Mouse (Mus musculus) MEL (cell line): Measurements from ENCODE around the gene Wnt6. TPM values are rescaled to one million over a fixed set of nuclear protein-coding genes. Genes with fewer than 3 reads are reported as not detected.

ENCODE experiments used
- DNase-seq: peaks from one replicate; pipeline ENCODE4 v3.0.0; 2011; ENCODE audit warnings: low read depth, low spot score
- H3K27ac ChIP-seq: 2 replicates; pipeline ENCODE4 v1.5.1; 2012; ENCODE audit warnings: low read depth, mild to moderate bottlenecking, control low read depth, low read length, moderate library complexity; ENCODE audit not compliant: control insufficient read depth
- H3K27me3 ChIP-seq, 2 experiments: fragments of 150-350 bp in 1 of 2; sonication (generic) in 1 of 2; 2 replicates each; pipeline ENCODE4 v1.6.1; 2012; ENCODE audit warnings: low read length in 2 of 2, mild to moderate bottlenecking in 2 of 2, improper control_type of control experiment in 1 of 2, moderate library complexity in 1 of 2; ENCODE audit not compliant: insufficient read depth in 2 of 2, control insufficient read depth in 1 of 2
- H3K36me3 ChIP-seq, 2 experiments: 2 replicates each; pipeline ENCODE4 v1.6.1; 2012 to 2014; ENCODE audit warnings: low read length in 2 of 2, improper control_type of control experiment in 1 of 2, inconsistent platforms in 1 of 2, mild to moderate bottlenecking in 1 of 2; ENCODE audit not compliant: insufficient read depth in 2 of 2, control insufficient read depth in 1 of 2
- H3K4me1 ChIP-seq, 2 experiments: fragments of 150-350 bp in 1 of 2; sonication (generic) in 1 of 2; 2 replicates each; pipeline ENCODE4 v1.6.1; 2012; ENCODE audit warnings: low read length in 2 of 2, improper control_type of control experiment in 1 of 2, mild to moderate bottlenecking in 1 of 2; ENCODE audit not compliant: insufficient read depth in 2 of 2, control insufficient read depth in 1 of 2
- H3K4me3 ChIP-seq, 2 experiments: fragments of 150-350 bp in 1 of 2; sonication (generic) in 1 of 2; 2 replicates each; pipeline ENCODE4 v1.5.1; 2012; ENCODE audit warnings: low read depth in 2 of 2, low read length in 2 of 2, mild to moderate bottlenecking in 2 of 2, moderate library complexity in 2 of 2, control low read depth in 1 of 2, improper control_type of control experiment in 1 of 2; ENCODE audit not compliant: control insufficient read depth in 1 of 2, insufficient read depth in 1 of 2
- H3K79me2 ChIP-seq: 2 replicates; pipeline ENCODE4 v1.6.1; 2012; ENCODE audit warnings: mild to moderate bottlenecking, low read length, moderate library complexity; ENCODE audit not compliant: control insufficient read depth, poor library complexity, insufficient read depth
- H3K9ac ChIP-seq: 2 replicates; pipeline ENCODE4 v1.6.1; 2012; ENCODE audit warnings: low read depth, mild to moderate bottlenecking, control low read depth, low read length, moderate library complexity; ENCODE audit not compliant: control insufficient read depth, poor library complexity, severe bottlenecking
- H3K9me3 ChIP-seq: fragments of 150-350 bp; sonication (generic); replicated peaks from 2 replicates; pipeline ENCODE4 v1.6.1; 2012; ENCODE audit warnings: mild to moderate bottlenecking, low read length, improper control_type of control experiment, moderate library complexity; ENCODE audit not compliant: insufficient read depth
- CHD1 ChIP-seq: IDR thresholded peaks from 2 replicates; pipeline ENCODE4 v1.6.1; 2012; ENCODE audit warnings: low read depth, mild to moderate bottlenecking, inconsistent platforms, low read length, improper control_type of control experiment
- CHD2 ChIP-seq: IDR thresholded peaks from 2 replicates; pipeline ENCODE4 v1.6.1; 2011; ENCODE audit warnings: low read length, improper control_type of control experiment
- CTCF ChIP-seq, 3 experiments: IDR thresholded peaks in 2 of 3; conservative IDR thresholded peaks in 1 of 3; 2 replicates each; pipeline ENCODE4 v1.5.1; 2011 to 2012; ENCODE audit warnings: low read length in 3 of 3, low read depth in 2 of 3, mild to moderate bottlenecking in 2 of 3, improper control_type of control experiment in 1 of 3, inconsistent platforms in 1 of 3, mixed read lengths in 1 of 3, moderate library complexity in 1 of 3; ENCODE audit not compliant: control insufficient read depth in 1 of 3, insufficient read depth in 1 of 3, poor library complexity in 1 of 3, severe bottlenecking in 1 of 3
- ELF1 ChIP-seq: IDR thresholded peaks from 2 replicates; pipeline ENCODE4 v1.6.1; 2014; ENCODE audit warnings: low read depth, mild to moderate bottlenecking, inconsistent platforms, low read length, improper control_type of control experiment, moderate library complexity
- GATA1 ChIP-seq: IDR thresholded peaks from 2 replicates; pipeline ENCODE4 v1.6.1; 2011; ENCODE audit warnings: low read depth, low read length, improper control_type of control experiment
- HCFC1 ChIP-seq: IDR thresholded peaks from 2 replicates; pipeline ENCODE4 v1.6.1; 2012; ENCODE audit warnings: low read depth, mild to moderate bottlenecking, inconsistent platforms, low read length, improper control_type of control experiment, moderate library complexity
- KAT2A ChIP-seq: conservative IDR thresholded peaks from 2 replicates; pipeline ENCODE4 v1.6.1; 2012; ENCODE audit warnings: low read depth, low read length, improper control_type of control experiment, inconsistent platforms
- MAX ChIP-seq: IDR thresholded peaks from 2 replicates; pipeline ENCODE4 v1.6.1; 2011; ENCODE audit warnings: low read length, improper control_type of control experiment
- MAZ ChIP-seq: IDR thresholded peaks from 2 replicates; pipeline ENCODE4 v1.6.1; 2012; ENCODE audit warnings: low read depth, mild to moderate bottlenecking, inconsistent platforms, low read length, improper control_type of control experiment
- MXI1 ChIP-seq: IDR thresholded peaks from 2 replicates; pipeline ENCODE4 v1.6.1; 2011; ENCODE audit warnings: mild to moderate bottlenecking, low read depth, low read length, improper control_type of control experiment
- NRF1 ChIP-seq: IDR thresholded peaks from 2 replicates; pipeline ENCODE4 v1.6.1; 2014; ENCODE audit warnings: low read depth, mild to moderate bottlenecking, inconsistent platforms, low read length, improper control_type of control experiment, moderate library complexity; ENCODE audit not compliant: poor library complexity, insufficient read depth, severe bottlenecking
- POLR2A ChIP-seq, 2 experiments: IDR thresholded peaks; 2 replicates each; pipeline ENCODE4 v1.6.1; 2011 to 2012; ENCODE audit warnings: low read length in 2 of 2, mild to moderate bottlenecking in 2 of 2, control low read depth in 1 of 2, improper control_type of control experiment in 1 of 2, low read depth in 1 of 2, moderate library complexity in 1 of 2; ENCODE audit not compliant: control insufficient read depth in 1 of 2, insufficient read depth in 1 of 2, poor library complexity in 1 of 2
- POLR2AphosphoS2 ChIP-seq: IDR thresholded peaks from 2 replicates; pipeline ENCODE4 v1.6.1; 2011; ENCODE audit warnings: low read length, improper control_type of control experiment
- RCOR1 ChIP-seq: IDR thresholded peaks from 2 replicates; pipeline ENCODE4 v1.6.1; 2012; ENCODE audit warnings: low read depth, mild to moderate bottlenecking, inconsistent platforms, low read length, improper control_type of control experiment
- TAL1 ChIP-seq: IDR thresholded peaks from 2 replicates; pipeline ENCODE4 v1.6.1; 2012; ENCODE audit warnings: mild to moderate bottlenecking, inconsistent platforms, low read length, moderate library complexity, mixed read lengths
- TBP ChIP-seq: IDR thresholded peaks from 2 replicates; pipeline ENCODE4 v1.8.0; 2011; ENCODE audit warnings: low read depth, low read length, improper control_type of control experiment
- TCF12 ChIP-seq: IDR thresholded peaks from 2 replicates; pipeline ENCODE4 v1.6.1; 2014; ENCODE audit warnings: low read depth, mild to moderate bottlenecking, inconsistent platforms, low read length, improper control_type of control experiment, moderate library complexity
- USF1 ChIP-seq: IDR thresholded peaks from 2 replicates; pipeline ENCODE4 v1.6.1; 2014; ENCODE audit warnings: low read depth, mild to moderate bottlenecking, inconsistent platforms, low read length, improper control_type of control experiment, moderate library complexity
- USF2 ChIP-seq, 2 experiments: IDR thresholded peaks; 2 replicates each; pipeline ENCODE4 v1.6.1; 2011 to 2012; ENCODE audit warnings: improper control_type of control experiment in 2 of 2, low read length in 2 of 2, borderline replicate concordance in 1 of 2, inconsistent platforms in 1 of 2, low read depth in 1 of 2, mild to moderate bottlenecking in 1 of 2; ENCODE audit not compliant: insufficient read depth in 1 of 2
- ZMIZ1 ChIP-seq: IDR thresholded peaks from 2 replicates; pipeline ENCODE4 v1.6.1; 2012; ENCODE audit warnings: low read depth, mild to moderate bottlenecking, inconsistent platforms, low read length, improper control_type of control experiment, moderate library complexity
- ZNF384 ChIP-seq: IDR thresholded peaks from 2 replicates; pipeline ENCODE4 v1.6.1; 2012; ENCODE audit warnings: low read depth, mild to moderate bottlenecking, inconsistent platforms, low read length, improper control_type of control experiment
- polyA plus RNA-seq, 2 experiments: library from polyadenylated mRNA; stranded (reverse) in 1 of 2; unstranded in 1 of 2; fragments of >175 nt in 1 of 2; fragments of >200 nt in 1 of 2; gene quantifications; 2 replicates each; pipeline versions ENCODE4 v1.2.1 to v1.2.4; 2012; ENCODE audit warnings: low replicate concordance in 2 of 2, low read depth in 1 of 2; ENCODE audit not compliant: insufficient read length in 2 of 2, insufficient read depth in 1 of 2, missing spikeins in 1 of 2
- total RNA-seq: library from RNA; depleted of rRNA; stranded (reverse); fragments of 300-350 nt; gene quantifications from 2 replicates; pipeline ENCODE4 v1.2.3, GENCODE M21; 2012

Wnt6 gene
- total and polyA plus RNA-seq, 3 experiments: not detected

- Histone ChIP-seq H3K79me2 (no peaks in the 10 kb centered on the region), H3K4me1 (no peaks in the 10 kb centered on the region), H3K27ac (no peak overlapping the region), H3K9me3 (no peaks in the 10 kb centered on the region), H3K27me3 (peaks cover 4 to 7% of the 10 kb centered on the region in 2 experiments), H3K4me3 (no peak overlapping the region), H3K36me3 (no peaks in the 10 kb centered on the region), H3K9ac (no peak overlapping the region)
- TF ChIP-seq MXI1 (no peak), USF1 (no peak), KAT2A (no peak), USF2 (IDR thresholded peaks at IDR 0.05; ENCODE audit: borderline replicate concordance in 1 of 2, insufficient read depth in 1 of 2, low read depth in 1 of 2, low read length in 2 of 2) (no peak), NRF1 (no peak), ZNF384 (no peak), CHD1 (no peak), TCF12 (no peak)
- DNase-seq: no peak
These were observed 30.0 kb downstream of the Wnt6 start for GRCm38 (mm10) chr1:74801631-74802140.

GRCm38 (mm10) chr1:74802795-74803656 lies 31.3 kb downstream of the Wnt6 start:
- Histone ChIP-seq H3K9ac (no peak overlapping the region), H3K9me3 (no peaks in the 10 kb centered on the region), H3K4me1 (no peaks in the 10 kb centered on the region), H3K4me3 (no peak overlapping the region), H3K27ac (no peak overlapping the region), H3K36me3 (no peaks in the 10 kb centered on the region), H3K79me2 (no peaks in the 10 kb centered on the region), H3K27me3 (peaks cover 4 to 7% of the 10 kb centered on the region in 2 experiments)
- no peak for TF ChIP-seq MAZ
- TF ChIP-seq USF2 (IDR thresholded peaks at IDR 0.05; ENCODE audit: borderline replicate concordance in 1 of 2, insufficient read depth in 1 of 2, low read depth in 1 of 2, low read length in 2 of 2): no peak
- TF ChIP-seq GATA1: no peak
- no peak for TF ChIP-seq KAT2A
- no peak for TF ChIP-seq CTCF (IDR thresholded peaks at IDR 0.05 in 2 of 3, conservative IDR thresholded peaks at IDR 0.05 in 1 of 3; ENCODE audit: control insufficient read depth in 1 of 3, insufficient read depth in 1 of 3, low read depth in 2 of 3, low read length in 3 of 3, poor library complexity in 1 of 3, severe bottlenecking in 1 of 3)
- no peak for TF ChIP-seq ZMIZ1
- no peak for TF ChIP-seq CHD2
- no peak for TF ChIP-seq HCFC1
- TF ChIP-seq RCOR1: no peak
- no peak for TF ChIP-seq TBP
- no peak for TF ChIP-seq TCF12
- TF ChIP-seq POLR2A (IDR thresholded peaks at IDR 0.05; ENCODE audit: control insufficient read depth in 1 of 2, insufficient read depth in 1 of 2, low read depth in 1 of 2, low read length in 2 of 2, poor library complexity in 1 of 2): no peak
- TF ChIP-seq ELF1: no peak
- TF ChIP-seq TAL1: no peak
- TF ChIP-seq MAX: no peak
- TF ChIP-seq POLR2AphosphoS2: no peak
- no peak for DNase-seq
